Mouse (Mus musculus): ENCODE measurements around the gene Gm9844.
"Not testable (repeated sequence)": the region's sequence is repeated elsewhere in the genome, so short reads cannot be mapped to it uniquely, and the experiment has no call there.

Gm9844 gene

GRCm38 (mm10) chr7:24861913-24862312 lies at the start of gene Gm9844:
Gm9844 (plus strand) TSS chr7:24862213.
- no peak for DNase-seq

GRCm38 (mm10) chr7:24817502-24817901 lies 44.5 kb upstream of the Gm9844 start:
- peak; percentile 70 to 78 for DNase-seq

GRCm38 (mm10) chr7:24824452-24824851 lies 37.6 kb upstream of the Gm9844 start:
- DNase-seq, result no peak

- no peak for DNase-seq
These were observed 34.8 kb upstream of the Gm9844 start for GRCm38 (mm10) chr7:24827181-24827580.

- peak; percentile 11 to 17 for DNase-seq
These were observed 23.1 kb upstream of the Gm9844 start for GRCm38 (mm10) chr7:24838732-24839409.

- peak; percentile 19 to 23 for DNase-seq
These were observed 22.6 kb upstream of the Gm9844 start for GRCm38 (mm10) chr7:24839410-24839808.

GRCm38 (mm10) chr7:24840331-24840730 lies 21.7 kb upstream of the Gm9844 start:
- no peak for DNase-seq

GRCm38 (mm10) chr7:24841009-24841408 lies 21.0 kb upstream of the Gm9844 start:
- DNase-seq, result no peak

GRCm38 (mm10) chr7:24844144-24844543 lies 17.9 kb upstream of the Gm9844 start:
- no peak for DNase-seq

GRCm38 (mm10) chr7:24845181-24845580 lies 16.8 kb upstream of the Gm9844 start:
- no peak for DNase-seq

GRCm38 (mm10) chr7:24845713-24846112 lies 16.3 kb upstream of the Gm9844 start:
- no peak for DNase-seq

GRCm38 (mm10) chr7:24846576-24846975 lies 15.4 kb upstream of the Gm9844 start:
- not testable (repeated sequence) for DNase-seq

- DNase-seq, result no peak
These were observed 11.9 kb upstream of the Gm9844 start for GRCm38 (mm10) chr7:24850162-24850561.

- DNase-seq, result no peak
These were observed 11.1 kb upstream of the Gm9844 start for GRCm38 (mm10) chr7:24850899-24851303.

- no peak for DNase-seq
These were observed 10.3 kb upstream of the Gm9844 start for GRCm38 (mm10) chr7:24851596-24852325.

- no peak for DNase-seq
These were observed 9.3 kb upstream of the Gm9844 start for GRCm38 (mm10) chr7:24852557-24853232.

GRCm38 (mm10) chr7:24853233-24853563 lies 8.8 kb upstream of the Gm9844 start:
- DNase-seq, result no peak

GRCm38 (mm10) chr7:24853695-24854094 lies 8.3 kb upstream of the Gm9844 start:
- DNase-seq, result no peak

- no peak for DNase-seq
These were observed 5.4 kb upstream of the Gm9844 start for GRCm38 (mm10) chr7:24856460-24857120.

GRCm38 (mm10) chr7:24859234-24859633 lies 2.8 kb upstream of the Gm9844 start:
- no peak for DNase-seq

- no peak for DNase-seq
These were observed 840 bp downstream of the Gm9844 start for GRCm38 (mm10) chr7:24862853-24863252.

GRCm38 (mm10) chr7:24864156-24864555 lies 2.1 kb downstream of the Gm9844 start:
- DNase-seq, result no peak

GRCm38 (mm10) chr7:24869080-24869479 lies 7.1 kb downstream of the Gm9844 start:
- DNase-seq, result no peak
